Mouse (Mus musculus) brain, embryonic 14.5 days (tissue): ENCODE results near the gene Rnf157.

Experiments
- CTCF ChIP-seq: fragments of 200-500 bp; IDR thresholded peaks from 2 replicates; pipeline ENCODE4 v1.5.1; 2012; ENCODE audit warnings: inconsistent platforms, mild to moderate bottlenecking, moderate library complexity, borderline replicate concordance; ENCODE audit not compliant: insufficient read depth, insufficient read length; ENCODE audit errors: extremely low read depth
- POLR2A ChIP-seq: fragments of 200-500 bp; IDR thresholded peaks from 2 replicates; pipeline ENCODE4 v1.6.1; 2012; ENCODE audit warnings: mild to moderate bottlenecking, inconsistent platforms, borderline replicate concordance; ENCODE audit not compliant: poor library complexity, insufficient read depth, insufficient read length, severe bottlenecking; ENCODE audit errors: extremely low read depth

DNA sequence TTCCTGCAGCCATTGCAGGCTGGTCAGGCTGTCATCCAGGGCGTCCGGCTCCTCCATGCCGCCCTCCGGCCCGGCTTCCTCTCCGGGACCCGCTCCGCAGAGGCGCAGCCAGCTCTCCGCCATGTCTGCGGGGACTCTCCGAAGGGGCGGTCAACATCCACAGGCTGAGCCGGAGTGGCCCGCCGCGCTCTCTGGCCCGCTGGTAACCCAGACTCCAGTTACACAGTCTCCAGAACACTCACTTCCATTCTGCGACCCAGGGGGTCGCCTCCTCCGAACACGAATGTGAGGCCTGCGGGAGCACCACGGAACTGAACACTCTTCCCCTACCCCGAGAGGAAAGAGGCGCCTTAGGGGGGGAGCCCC is 78.4 kb downstream of the Rnf157 start:
- no peak for TF ChIP-seq CTCF
- no peak for TF ChIP-seq POLR2A
